Mouse (Mus musculus): Measurements from ENCODE around the gene Dync1i1.

Gene Dync1i1

GRCm38 (mm10) chr6:5775461-5775860, 50.0 kb downstream of the Dync1i1 start:
- peak; percentile 45 to 60 for DNase-seq

- no peak for DNase-seq
Observed at GRCm38 (mm10) chr6:5781752-5782151, 56.3 kb downstream of the Dync1i1 start.

- no peak for DNase-seq
Observed at GRCm38 (mm10) chr6:5783830-5784229, 58.4 kb downstream of the Dync1i1 start.

- DNase-seq: no peak
Observed at GRCm38 (mm10) chr6:5790607-5791006, 65.2 kb downstream of the Dync1i1 start.

GRCm38 (mm10) chr6:5794106-5794753, 68.8 kb downstream of the Dync1i1 start:
- DNase-seq: peak; percentile 16 to 24

- no peak for DNase-seq
Observed at GRCm38 (mm10) chr6:5795314-5795713, 69.9 kb downstream of the Dync1i1 start.

GRCm38 (mm10) chr6:5802124-5802839, 76.8 kb downstream of the Dync1i1 start:
- peak; percentile 17 to 21 for DNase-seq

GRCm38 (mm10) chr6:5802840-5803491, 77.5 kb downstream of the Dync1i1 start:
- DNase-seq: peak; percentile 48 to 56

- DNase-seq: no peak
Observed at GRCm38 (mm10) chr6:5808008-5808421, 82.6 kb downstream of the Dync1i1 start.

- no peak for DNase-seq
Observed at GRCm38 (mm10) chr6:5812076-5812475, 86.6 kb downstream of the Dync1i1 start.

GRCm38 (mm10) chr6:5819674-5820073, 94.2 kb downstream of the Dync1i1 start:
- DNase-seq: no peak

GRCm38 (mm10) chr6:5825461-5825860, 100.0 kb downstream of the Dync1i1 start:
- DNase-seq: no peak

- peak in 1 of 2 experiments; percentile 22 for DNase-seq
Observed at GRCm38 (mm10) chr6:5827064-5827463, 101.6 kb downstream of the Dync1i1 start.

- DNase-seq: no peak
Observed at GRCm38 (mm10) chr6:5828409-5828974, 103.1 kb downstream of the Dync1i1 start.

- no peak for DNase-seq
Observed at GRCm38 (mm10) chr6:5829148-5829547, 103.7 kb downstream of the Dync1i1 start.

GRCm38 (mm10) chr6:5830717-5831116, 105.3 kb downstream of the Dync1i1 start:
- DNase-seq: no peak

GRCm38 (mm10) chr6:5831233-5831632, 105.8 kb downstream of the Dync1i1 start:
- no peak for DNase-seq

GRCm38 (mm10) chr6:5832838-5833237, 107.4 kb downstream of the Dync1i1 start:
- DNase-seq: peak in 1 of 2 experiments; percentile 11

- DNase-seq: no peak
Observed at GRCm38 (mm10) chr6:5842466-5842865, 117.0 kb downstream of the Dync1i1 start.

- no peak for DNase-seq
Observed at GRCm38 (mm10) chr6:5846154-5846553, 120.7 kb downstream of the Dync1i1 start.

- peak in 1 of 2 experiments; percentile 29 for DNase-seq
Observed at GRCm38 (mm10) chr6:5854048-5854836, 128.8 kb downstream of the Dync1i1 start.

GRCm38 (mm10) chr6:5855526-5855925, 130.1 kb downstream of the Dync1i1 start:
- DNase-seq: peak; percentile 35 to 36

GRCm38 (mm10) chr6:5858371-5858770, 132.9 kb downstream of the Dync1i1 start:
- DNase-seq: peak; percentile 38 to 67

Data from cerebellum, adult 18-20 months (tissue).